Mouse (Mus musculus) myocyte (in vitro differentiated cells): ENCODE results near the gene Il4.

Experiments
- CEBPB ChIP-seq: IDR thresholded peaks from 2 replicates; pipeline ENCODE4 v1.6.1; 2011; ENCODE audit warnings: mild to moderate bottlenecking, moderate library complexity; ENCODE audit not compliant: poor library complexity, insufficient read depth, severe bottlenecking
- MAX ChIP-seq: IDR thresholded peaks from one replicate; pipeline ENCODE4 v1.6.1; 2011; ENCODE audit warnings: low read depth, mild to moderate bottlenecking, control low read depth
- MYOG ChIP-seq, 3 experiments: IDR thresholded peaks; one replicate each; pipeline ENCODE4 v1.6.1; 2011; ENCODE audit warnings: control low read depth in 2 of 3, low read depth in 2 of 3, mild to moderate bottlenecking in 2 of 3; ENCODE audit not compliant: insufficient read length in 2 of 3, control insufficient read depth in 1 of 3, insufficient read depth in 1 of 3
- POLR2A ChIP-seq: IDR thresholded peaks from one replicate; pipeline ENCODE4 v1.6.1; 2011; ENCODE audit warnings: low read depth, mild to moderate bottlenecking, control low read depth, moderate library complexity; ENCODE audit not compliant: insufficient read length
- USF1 ChIP-seq: IDR thresholded peaks from one replicate; pipeline ENCODE4 v1.6.1; 2011; ENCODE audit warnings: low read depth, mild to moderate bottlenecking, control low read depth, moderate library complexity

GRCm38 (mm10) chr11:53609231-53609630 lies 9.2 kb downstream of the Il4 start:
- TF ChIP-seq POLR2A (no peak), USF1 (no peak), MAX (no peak), CEBPB (no peak), MYOG (IDR thresholded peaks at IDR 0.05; ENCODE audit: control insufficient read depth in 1 of 3, insufficient read depth in 1 of 3, insufficient read length in 2 of 3, low read depth in 2 of 3) (no peak)
